Mouse (Mus musculus) embryonic facial prominence, embryonic 11.5 days (tissue): ENCODE measurements around the gene Mmp9. TPM values are rescaled to one million over a fixed set of nuclear protein-coding genes. Genes with fewer than 3 reads are reported as not detected.

Experiments used
- ATAC-seq: fragments of 200-750 bp; cut with Nextera tagmentation; replicated peaks from 2 replicates; pipeline ENCODE4 v1.8.0; 2017; ENCODE audit warnings: low read depth; ENCODE audit not compliant: insufficient number of reproducible peaks, low FRiP score, low TSS enrichment
- DNase-seq: peaks from one replicate; pipeline ENCODE4 v3.0.0-alpha.2; 2015; ENCODE audit warnings: low spot score
- H3K27ac ChIP-seq: fragments of 300-500 bp; sonication (generic); replicated peaks from 2 replicates; pipeline ENCODE4 v1.5.1; 2014; ENCODE audit warnings: mild to moderate bottlenecking, low read depth, low read length, control low read depth
- H3K27me3 ChIP-seq: fragments of 300-500 bp; sonication (generic); 2 replicates; pipeline ENCODE4 v1.6.1; 2014; ENCODE audit warnings: mild to moderate bottlenecking, low read length, moderate library complexity, mixed read lengths; ENCODE audit not compliant: control insufficient read depth, insufficient read depth
- H3K36me3 ChIP-seq: fragments of 300-500 bp; sonication (generic); replicated peaks from 2 replicates; pipeline ENCODE4 v1.6.1; 2014; ENCODE audit warnings: low read depth, mild to moderate bottlenecking, low read length, moderate library complexity, mixed read lengths; ENCODE audit not compliant: control insufficient read depth, insufficient read depth
- H3K4me1 ChIP-seq: fragments of 300-500 bp; sonication (generic); 2 replicates; pipeline ENCODE4 v1.6.1; 2014; ENCODE audit warnings: low read length, mixed read lengths; ENCODE audit not compliant: control insufficient read depth, insufficient read depth
- H3K4me2 ChIP-seq: fragments of 300-500 bp; sonication (generic); 2 replicates; pipeline ENCODE4 v1.6.1; 2014; ENCODE audit warnings: low read depth, mild to moderate bottlenecking, control low read depth, low read length, moderate library complexity
- H3K4me3 ChIP-seq: fragments of 300-500 bp; sonication (generic); 2 replicates; pipeline ENCODE4 v1.5.1; 2014; ENCODE audit warnings: low read depth, low read length, control low read depth
- H3K9ac ChIP-seq: fragments of 300-500 bp; sonication (generic); replicated peaks from 2 replicates; pipeline ENCODE4 v1.6.1; 2014; ENCODE audit warnings: mild to moderate bottlenecking, control low read depth, low read length
- H3K9me3 ChIP-seq: fragments of 300-500 bp; sonication (generic); replicated peaks from 2 replicates; pipeline ENCODE4 v1.6.1; 2016; ENCODE audit warnings: mild to moderate bottlenecking, low read length, inconsistent platforms, mixed read lengths; ENCODE audit not compliant: control insufficient read depth
- WGBS: fragments of 180-500 bp; shearing (Covaris S2); extraction: QIAGEN DNeasy Blood & Tissue Kit; methylation state at CpG from one replicate; pipeline ENCODE4 v1.1.7; 2014; 5-methylcytosine and 5-hydroxymethylcytosine counted together
- polyA plus RNA-seq: library from polyadenylated mRNA; unstranded; fragments of >200 nt; fragmentation: Nextera tagmentation; extraction: Ambion mirVana; gene quantifications from 2 replicates; pipeline ENCODE4 v1.2.1, GENCODE M21; 2014

Mmp9 gene
- polyA plus RNA-seq, 1 experiment from 2014 or later, result 1.6 TPM

GRCm38 (mm10) chr2:164961506-164962182, 21.1 kb downstream of the Mmp9 start:
- Histone ChIP-seq H3K4me2 (no peak overlapping the region; the same call in 1 of the 2 replicates), H3K9ac (no peak overlapping the region), H3K9me3 (no peaks in the 10 kb centered on the region), H3K4me1 (no peaks in the 10 kb centered on the region), H3K36me3 (no peaks in the 10 kb centered on the region), H3K4me3 (no peak overlapping the region), H3K27me3 (peaks cover 7% of the 10 kb centered on the region), H3K27ac (no peak overlapping the region)
- 10% methylated on average over 17 of the region's 17 CpGs for WGBS
- peak; percentile 67 for DNase-seq
- peak; percentile 40; the same call in 1 of the 2 replicates for ATAC-seq

DNA sequence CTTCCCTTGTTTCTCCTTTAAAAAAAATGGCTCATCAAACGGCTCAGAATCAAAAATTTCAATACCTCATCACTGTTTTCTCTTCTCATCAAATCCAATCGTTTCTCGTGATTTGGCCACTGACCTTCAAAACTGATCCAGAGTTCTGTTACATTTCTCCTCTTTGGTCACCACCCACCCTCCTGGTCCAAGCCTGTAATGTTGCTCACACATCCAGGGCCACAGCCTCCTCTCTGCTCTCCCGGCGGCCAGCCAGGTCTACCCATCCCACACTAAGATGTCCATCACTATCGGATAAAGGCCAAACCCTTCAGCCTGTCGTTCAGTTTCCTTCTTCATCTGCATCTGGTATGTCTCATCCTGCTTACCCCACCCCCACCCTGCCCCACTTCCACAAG, 21.6 kb downstream of the Mmp9 start:
- no peak for DNase-seq
- Histone ChIP-seq H3K36me3 (no peaks in the 10 kb centered on the region), H3K27ac (no peak overlapping the region), H3K27me3 (peaks cover 10% of the 10 kb centered on the region), H3K9ac (no peak overlapping the region), H3K9me3 (no peaks in the 10 kb centered on the region), H3K4me3 (no peak overlapping the region), H3K4me2 (no peak overlapping the region), H3K4me1 (no peaks in the 10 kb centered on the region)
- 52% methylated on average over 7 of the region's 7 CpGs for WGBS
- no peak for ATAC-seq

- Histone ChIP-seq H3K27ac (no peak overlapping the region), H3K36me3 (no peaks in the 10 kb centered on the region), H3K9ac (no peak overlapping the region), H3K4me2 (no peak overlapping the region), H3K27me3 (peaks cover 32% of the 10 kb centered on the region), H3K4me1 (peaks cover 5% of the 10 kb centered on the region; the same call in 1 of the 2 replicates), H3K9me3 (no peaks in the 10 kb centered on the region), H3K4me3 (no peak overlapping the region)
- 40% methylated on average over 9 of the region's 9 CpGs for WGBS
- DNase-seq, result no peak
- no peak for ATAC-seq
Measured at GRCm38 (mm10) chr2:164964242-164964894, 23.8 kb downstream of the Mmp9 start.

- Histone ChIP-seq H3K36me3 (no peaks in the 10 kb centered on the region), H3K4me3 (no peak overlapping the region), H3K27ac (no peak overlapping the region), H3K9me3 (no peaks in the 10 kb centered on the region), H3K4me1 (peaks cover 5% of the 10 kb centered on the region; the same call in 1 of the 2 replicates), H3K4me2 (no peak overlapping the region), H3K9ac (no peak overlapping the region), H3K27me3 (peaks cover 38% of the 10 kb centered on the region)
- WGBS, result 96% methylated on average over 1 of the region's 1 CpGs
- ATAC-seq (no peak), DNase-seq (no peak)
Measured at GRCm38 (mm10) chr2:164964981-164965380, 24.4 kb downstream of the Mmp9 start.

DNA sequence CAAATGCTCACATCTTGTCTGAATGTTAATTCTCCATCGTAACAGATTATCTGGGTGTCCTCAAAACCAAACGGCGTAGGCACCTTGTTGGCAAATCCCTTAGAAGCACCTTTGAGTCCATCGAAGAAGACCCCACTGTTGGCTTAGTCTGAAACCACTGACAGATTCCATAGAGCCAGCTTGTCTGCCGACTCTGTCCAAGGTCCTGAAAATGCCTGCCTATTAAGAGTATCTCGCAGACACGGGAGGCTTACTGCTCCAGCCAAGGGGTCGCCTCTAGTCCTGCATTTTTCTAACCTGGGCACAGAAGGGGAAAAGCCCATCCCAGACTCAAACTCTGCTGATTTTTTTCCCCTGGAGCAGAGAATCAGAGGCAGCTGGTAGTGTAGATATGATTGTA, 25.8 kb downstream of the Mmp9 start:
- Histone ChIP-seq H3K9me3 (no peaks in the 10 kb centered on the region), H3K4me1 (peaks cover 5% of the 10 kb centered on the region), H3K9ac (no peak overlapping the region), H3K4me2 (no peak overlapping the region), H3K4me3 (no peak overlapping the region), H3K36me3 (no peaks in the 10 kb centered on the region), H3K27me3 (peaks cover 51% of the 10 kb centered on the region), H3K27ac (no peak overlapping the region)
- WGBS, result 17% methylated on average over 8 of the region's 8 CpGs
- ATAC-seq (no peak), DNase-seq (peak; percentile 90)

DNA sequence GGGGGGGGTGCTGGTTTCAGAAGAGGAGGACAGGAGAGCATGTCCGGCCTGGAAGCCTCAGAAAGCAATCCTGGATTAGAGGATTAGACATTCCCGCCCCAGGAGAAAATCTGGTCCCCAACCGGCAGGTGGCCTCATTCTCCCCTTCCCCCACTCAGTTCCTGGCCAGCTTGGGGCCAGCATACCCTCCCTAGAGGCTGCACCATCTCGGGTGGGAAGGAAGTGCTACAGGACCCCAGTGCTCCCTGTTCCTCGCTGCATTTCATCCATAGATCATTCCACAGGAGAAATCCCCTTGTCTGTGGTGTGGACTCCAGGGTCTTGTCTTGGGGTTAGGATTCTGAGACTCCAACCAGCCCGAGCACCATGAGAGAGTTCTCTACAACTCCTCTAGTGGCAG, 26.6 kb downstream of the Mmp9 start:
- peaks cover 5% of the 10 kb centered on the region for H3K4me1 ChIP-seq
- no peak overlapping the region for H3K4me2 ChIP-seq
- ATAC-seq, result no peak

GRCm38 (mm10) chr2:164967761-164968440, 27.3 kb downstream of the Mmp9 start:
- under 1% methylated on average over 58 of the region's 65 CpGs for WGBS
- H3K4me2 ChIP-seq, result peak overlapping the region; percentile 52
- DNase-seq, result no peak
- no peak overlapping the region for H3K27ac ChIP-seq
- ATAC-seq, result no peak
- H3K4me1 ChIP-seq, result peaks cover 5% of the 10 kb centered on the region
- H3K27me3 ChIP-seq, result peaks cover 55% of the 10 kb centered on the region
- peak overlapping the region; percentile 24 for H3K4me3 ChIP-seq
- H3K9me3 ChIP-seq, result no peaks in the 10 kb centered on the region
- no peaks in the 10 kb centered on the region for H3K36me3 ChIP-seq
- H3K9ac ChIP-seq, result no peak overlapping the region

More for the DNA sequence above, 26.6 kb downstream of the Mmp9 start:
- H3K9me3 ChIP-seq, result no peaks in the 10 kb centered on the region
- no peak overlapping the region for H3K27ac ChIP-seq
- no peak overlapping the region for H3K4me3 ChIP-seq
- H3K27me3 ChIP-seq, result peaks cover 55% of the 10 kb centered on the region
- H3K9ac ChIP-seq, result no peak overlapping the region
- no peaks in the 10 kb centered on the region for H3K36me3 ChIP-seq
- no peak for DNase-seq
- 8% methylated on average over 6 of the region's 6 CpGs for WGBS

GRCm38 (mm10) chr2:164968451-164968851, 27.9 kb downstream of the Mmp9 start:
- peak overlapping the region; percentile 24 for H3K4me3 ChIP-seq
- H3K4me2 ChIP-seq, result peak overlapping the region; percentile 52
- no peaks in the 10 kb centered on the region for H3K9me3 ChIP-seq
- H3K27me3 ChIP-seq, result peaks cover 59% of the 10 kb centered on the region
- H3K9ac ChIP-seq, result no peak overlapping the region
- peaks cover 5% of the 10 kb centered on the region for H3K4me1 ChIP-seq
- DNase-seq (peak; percentile 91), ATAC-seq (no peak)
- H3K27ac ChIP-seq, result no peak overlapping the region
- WGBS, result 0% methylated on average over 25 of the region's 29 CpGs
- no peaks in the 10 kb centered on the region for H3K36me3 ChIP-seq
